In genomic region chr1:87127206-87128030, GRCm38 (mm10) we compare ENCODE assay signal across 8 mouse cellular contexts. TPM values are rescaled to one million over a fixed set of nuclear protein-coding genes. Genes with fewer than 3 reads are reported as not detected.
DNase-seq lines count a peak whose midpoint lies in the region; ATAC-seq lines count a peak whose summit lies in the region.

No protein-coding gene starts in this region.

- no peak overlapping the region; the same call in 1 of the 2 replicates for H3K4me2 ChIP-seq in hindbrain, embryonic 11.5 days (replicated peaks; ENCODE audit: low read depth, low read length)
- peak overlapping the region; percentile 38 for H3K4me2 ChIP-seq in embryonic facial prominence, embryonic 12.5 days (replicated peaks)
- H3K4me2 ChIP-seq in hindbrain, embryonic 12.5 days (replicated peaks): peak overlapping the region; percentile 31
- H3K4me2 ChIP-seq in liver, embryonic 12.5 days: no peak overlapping the region

- H3K27me3 ChIP-seq in hindbrain, embryonic 10.5 days (ENCODE audit: insufficient read depth, poor library complexity, severe bottlenecking): peaks cover 46% of the 10 kb centered on the region
- H3K27me3 ChIP-seq in hindbrain, embryonic 11.5 days (ENCODE audit: control insufficient read depth, insufficient read depth, low read length): peaks cover 29% of the 10 kb centered on the region
- H3K27me3 ChIP-seq in embryonic facial prominence, embryonic 12.5 days: peaks cover 42% of the 10 kb centered on the region
- H3K27me3 ChIP-seq in hindbrain, embryonic 12.5 days: peaks cover 41% of the 10 kb centered on the region
- peaks cover 46% of the 10 kb centered on the region for H3K27me3 ChIP-seq in liver, embryonic 12.5 days (replicated peaks)

- WGBS in hindbrain, embryonic 10.5 days: 7% methylated on average over 43 of the region's 43 CpGs
- WGBS in hindbrain, embryonic 11.5 days: 8% methylated on average over 35 of the region's 43 CpGs
- 8% methylated on average over 43 of the region's 43 CpGs for WGBS in embryonic facial prominence, embryonic 12.5 days
- WGBS in hindbrain, embryonic 12.5 days: 12% methylated on average over 40 of the region's 43 CpGs
- WGBS in liver, embryonic 12.5 days (ENCODE audit: insufficient replicate concordance): 13% methylated on average over 42 of the region's 43 CpGs

- H3K4me3 ChIP-seq in hindbrain, embryonic 10.5 days: peak overlapping the region; percentile 27
- no peak overlapping the region for H3K4me3 ChIP-seq in hindbrain, embryonic 11.5 days (ENCODE audit: low read depth, low read length)
- H3K4me3 ChIP-seq in embryonic facial prominence, embryonic 12.5 days: peak overlapping the region; percentile 18; the same call in 1 of the 2 replicates
- H3K4me3 ChIP-seq in hindbrain, embryonic 12.5 days: peak overlapping the region; percentile 20; the same call in 1 of the 2 replicates
- no peak overlapping the region for H3K4me3 ChIP-seq in liver, embryonic 12.5 days

- DNase-seq in hindbrain, embryonic 10.5 days (ENCODE audit: low spot score): peak; percentile 8
- DNase-seq in hindbrain, embryonic 11.5 days (ENCODE audit: low spot score): no peak
- DNase-seq in left cerebral cortex, postnatal 4 days: peak; percentile 35
- DNase-seq in right cerebral cortex, postnatal 36 days (ENCODE audit: low spot score in 2 of 2): peak; percentile 14 to 25
- no peak for DNase-seq in adrenal gland, postnatal 10 days

- H3K9me3 ChIP-seq in hindbrain, embryonic 10.5 days: no peaks in the 10 kb centered on the region
- H3K9me3 ChIP-seq in hindbrain, embryonic 11.5 days (ENCODE audit: control insufficient read depth, low read length): no peaks in the 10 kb centered on the region
- no peaks in the 10 kb centered on the region for H3K9me3 ChIP-seq in embryonic facial prominence, embryonic 12.5 days
- H3K9me3 ChIP-seq in hindbrain, embryonic 12.5 days (replicated peaks): no peaks in the 10 kb centered on the region
- H3K9me3 ChIP-seq in liver, embryonic 12.5 days (replicated peaks): no peaks in the 10 kb centered on the region

- no peak overlapping the region for H3K27ac ChIP-seq in hindbrain, embryonic 10.5 days
- H3K27ac ChIP-seq in hindbrain, embryonic 11.5 days (ENCODE audit: low read depth, low read length): no peak overlapping the region
- no peak overlapping the region for H3K27ac ChIP-seq in embryonic facial prominence, embryonic 12.5 days
- no peak overlapping the region for H3K27ac ChIP-seq in hindbrain, embryonic 12.5 days
- no peak overlapping the region for H3K27ac ChIP-seq in liver, embryonic 12.5 days

- no peaks in the 10 kb centered on the region for H3K36me3 ChIP-seq in hindbrain, embryonic 10.5 days
- no peaks in the 10 kb centered on the region for H3K36me3 ChIP-seq in hindbrain, embryonic 11.5 days (ENCODE audit: control insufficient read depth, insufficient read depth, low read length)
- H3K36me3 ChIP-seq in embryonic facial prominence, embryonic 12.5 days: no peaks in the 10 kb centered on the region
- H3K36me3 ChIP-seq in hindbrain, embryonic 12.5 days: no peaks in the 10 kb centered on the region
- no peaks in the 10 kb centered on the region for H3K36me3 ChIP-seq in liver, embryonic 12.5 days

- peaks cover 8% of the 10 kb centered on the region for H3K4me1 ChIP-seq in hindbrain, embryonic 10.5 days (replicated peaks)
- no peaks in the 10 kb centered on the region for H3K4me1 ChIP-seq in hindbrain, embryonic 11.5 days (replicated peaks; ENCODE audit: control insufficient read depth, insufficient read depth, low read length)
- H3K4me1 ChIP-seq in embryonic facial prominence, embryonic 12.5 days: no peaks in the 10 kb centered on the region
- H3K4me1 ChIP-seq in hindbrain, embryonic 12.5 days: 0 out of 2 replicates have a peak, but pooled peaks cover 6% of the 10 kb centered on the region
- H3K4me1 ChIP-seq in liver, embryonic 12.5 days: no peaks in the 10 kb centered on the region

- intact Hi-C loops in left cerebral cortex, postnatal 4 days (cut with DNase I): no loop called here

- no peak overlapping the region for H3K9ac ChIP-seq in hindbrain, embryonic 11.5 days (ENCODE audit: low read depth, low read length)
- no peak overlapping the region for H3K9ac ChIP-seq in embryonic facial prominence, embryonic 12.5 days
- no peak overlapping the region for H3K9ac ChIP-seq in hindbrain, embryonic 12.5 days
- no peak overlapping the region for H3K9ac ChIP-seq in liver, embryonic 12.5 days

- ATAC-seq in hindbrain, embryonic 11.5 days (ENCODE audit: low FRiP score): no peak
- peak; percentile 37; the same call in 1 of the 2 replicates for ATAC-seq in embryonic facial prominence, embryonic 12.5 days (ENCODE audit: insufficient number of reproducible peaks, insufficient read depth, low FRiP score, low TSS enrichment)
- ATAC-seq in hindbrain, embryonic 12.5 days (ENCODE audit: low FRiP score): peak; percentile 40
- no peak for ATAC-seq in liver, embryonic 12.5 days

RNA-seq across cellular contexts. Expression of gene Akp3, which starts 2.6 kb away (rescaled TPM):
- polyA plus RNA-seq in hindbrain, embryonic 10.5 days (2016; fragmentation: Nextera tagmentation; extraction: Ambion mirVana): not detected in 2 replicates
- not detected in 2 replicates for polyA plus RNA-seq in hindbrain, embryonic 11.5 days (2014; fragmentation: Nextera tagmentation; extraction: Ambion mirVana)
- polyA plus RNA-seq in embryonic facial prominence, embryonic 12.5 days (2016; fragmentation: Nextera tagmentation; extraction: Ambion mirVana): not detected in 2 replicates
- not detected in 2 replicates for polyA plus RNA-seq in hindbrain, embryonic 12.5 days (2016; fragmentation: Nextera tagmentation; extraction: Ambion mirVana)
- total RNA-seq in left cerebral cortex, postnatal 4 days (2021): not detected
- not detected in 2 replicates for polyA plus RNA-seq in liver, embryonic 12.5 days (2016; fragmentation: Nextera tagmentation; extraction: Ambion mirVana)
- total RNA-seq in adrenal gland, postnatal 10 days (2021): not detected

RNA-seq across cellular contexts. Expression of gene Alpi, which starts 26.0 kb away (rescaled TPM):
- polyA plus RNA-seq in hindbrain, embryonic 10.5 days (2016; fragmentation: Nextera tagmentation; extraction: Ambion mirVana): not detected in 2 replicates
- polyA plus RNA-seq in hindbrain, embryonic 11.5 days (2014; fragmentation: Nextera tagmentation; extraction: Ambion mirVana): not detected in 2 replicates
- polyA plus RNA-seq in embryonic facial prominence, embryonic 12.5 days (2016; fragmentation: Nextera tagmentation; extraction: Ambion mirVana): not detected in 2 replicates
- not detected in 2 replicates for polyA plus RNA-seq in hindbrain, embryonic 12.5 days (2016; fragmentation: Nextera tagmentation; extraction: Ambion mirVana)
- not detected for total RNA-seq in left cerebral cortex, postnatal 4 days (2021)
- not detected in 2 replicates for polyA plus RNA-seq in liver, embryonic 12.5 days (2016; fragmentation: Nextera tagmentation; extraction: Ambion mirVana)
- total RNA-seq in adrenal gland, postnatal 10 days (2021): not detected

RNA-seq across cellular contexts. Expression of gene Ecel1, which starts 28.9 kb away (rescaled TPM):
- polyA plus RNA-seq in hindbrain, embryonic 10.5 days (2016; fragmentation: Nextera tagmentation; extraction: Ambion mirVana): 5.4 and 21.9 TPM in 2 replicates
- 10.0 and 14.7 TPM in 2 replicates for polyA plus RNA-seq in hindbrain, embryonic 11.5 days (2014; fragmentation: Nextera tagmentation; extraction: Ambion mirVana)
- polyA plus RNA-seq in embryonic facial prominence, embryonic 12.5 days (2016; fragmentation: Nextera tagmentation; extraction: Ambion mirVana): 1.9 and 2.3 TPM in 2 replicates
- polyA plus RNA-seq in hindbrain, embryonic 12.5 days (2016; fragmentation: Nextera tagmentation; extraction: Ambion mirVana): 29.2 and 33.6 TPM in 2 replicates
- total RNA-seq in left cerebral cortex, postnatal 4 days (2021): 10 to 100 TPM in 1 of 2 experiments, 1 to 10 TPM in 1; 3.4 to 11.8 TPM
- polyA plus RNA-seq in liver, embryonic 12.5 days (2016; fragmentation: Nextera tagmentation; extraction: Ambion mirVana): 0.12 and 0.35 TPM in 2 replicates
- 10 to 100 TPM in 1 of 2 experiments, 1 to 10 TPM in 1; 2.4 to 10.1 TPM for total RNA-seq in adrenal gland, postnatal 10 days (2021)

RNA-seq across cellular contexts. Expression of gene Alppl2, which starts 37.7 kb away (rescaled TPM):
- polyA plus RNA-seq in hindbrain, embryonic 10.5 days (2016; fragmentation: Nextera tagmentation; extraction: Ambion mirVana): not detected in 2 replicates
- polyA plus RNA-seq in hindbrain, embryonic 11.5 days (2014; fragmentation: Nextera tagmentation; extraction: Ambion mirVana): not detected in 2 replicates
- polyA plus RNA-seq in embryonic facial prominence, embryonic 12.5 days (2016; fragmentation: Nextera tagmentation; extraction: Ambion mirVana): not detected in 2 replicates
- polyA plus RNA-seq in hindbrain, embryonic 12.5 days (2016; fragmentation: Nextera tagmentation; extraction: Ambion mirVana): not detected in 2 replicates
- not detected for total RNA-seq in left cerebral cortex, postnatal 4 days (2021)
- 0.14 TPM in 1 of 2 replicates, not detected in the other for polyA plus RNA-seq in liver, embryonic 12.5 days (2016; fragmentation: Nextera tagmentation; extraction: Ambion mirVana)
- total RNA-seq in adrenal gland, postnatal 10 days (2021): not detected

RNA-seq across cellular contexts. Expression of gene Prss56, which starts 55.7 kb away (rescaled TPM):
- polyA plus RNA-seq in hindbrain, embryonic 10.5 days (2016; fragmentation: Nextera tagmentation; extraction: Ambion mirVana): 0.34 and 5.8 TPM in 2 replicates
- polyA plus RNA-seq in hindbrain, embryonic 11.5 days (2014; fragmentation: Nextera tagmentation; extraction: Ambion mirVana): 1.9 and 3.3 TPM in 2 replicates
- polyA plus RNA-seq in embryonic facial prominence, embryonic 12.5 days (2016; fragmentation: Nextera tagmentation; extraction: Ambion mirVana): 1.1 and 2.6 TPM in 2 replicates
- polyA plus RNA-seq in hindbrain, embryonic 12.5 days (2016; fragmentation: Nextera tagmentation; extraction: Ambion mirVana): 3.6 and 9.3 TPM in 2 replicates
- under 1 TPM; 0.16 to 0.40 TPM for total RNA-seq in left cerebral cortex, postnatal 4 days (2021)
- not detected in 2 replicates for polyA plus RNA-seq in liver, embryonic 12.5 days (2016; fragmentation: Nextera tagmentation; extraction: Ambion mirVana)
- not detected for total RNA-seq in adrenal gland, postnatal 10 days (2021)

Comparison
In these comparisons a context has a peak if more than half of its experiments do, and no peak if none do; other contexts are left out.
1. DNase-seq: peak in hindbrain, embryonic 10.5 days (single experiment), left cerebral cortex, postnatal 4 days (single experiment) and right cerebral cortex, postnatal 36 days (2 of 2); none in hindbrain, embryonic 11.5 days (single experiment) and adrenal gland, postnatal 10 days (single experiment).
2. H3K4me3 ChIP-seq: peak in hindbrain, embryonic 10.5 days (single experiment), embryonic facial prominence, embryonic 12.5 days (single experiment) and hindbrain, embryonic 12.5 days (single experiment); none in hindbrain, embryonic 11.5 days (single experiment) and liver, embryonic 12.5 days (single experiment).
3. ATAC-seq: peak in embryonic facial prominence, embryonic 12.5 days (single experiment) and hindbrain, embryonic 12.5 days (single experiment); none in hindbrain, embryonic 11.5 days (single experiment) and liver, embryonic 12.5 days (single experiment).
4. H3K4me2 ChIP-seq: peak in embryonic facial prominence, embryonic 12.5 days (single experiment) and hindbrain, embryonic 12.5 days (single experiment); none in hindbrain, embryonic 11.5 days (single experiment) and liver, embryonic 12.5 days (single experiment).